Mouse (Mus musculus) liver, adult 2 months (tissue): ENCODE results near the gene Tnfrsf4.

ENCODE experiments used
- CTCF ChIP-seq: fragments of 200-500 bp; IDR thresholded peaks from 2 replicates; pipeline ENCODE4 v1.5.1; 2011; ENCODE audit warnings: low read depth, low read length, control low read depth
- POLR2A ChIP-seq: fragments of 200-500 bp; IDR thresholded peaks from 2 replicates; pipeline ENCODE4 v1.6.1; 2011; ENCODE audit warnings: low read length, control low read depth; ENCODE audit not compliant: insufficient read depth; ENCODE audit errors: extremely low read depth

GRCm38 (mm10) chr4:156031255-156031592, 17.6 kb downstream of the Tnfrsf4 start:
- TF ChIP-seq CTCF: no peak
- TF ChIP-seq POLR2A: no peak
